Mouse (Mus musculus) CH12.LX (cell line): ENCODE results near the gene Scarb1. TPM values are rescaled to one million over a fixed set of nuclear protein-coding genes. Genes with fewer than 3 reads are reported as not detected.

ENCODE experiments used
- DNase-seq: peaks from one replicate; pipeline ENCODE4 v3.0.0-alpha.2; 2013; ENCODE audit errors: extremely low read depth
- H3K27ac ChIP-seq: 2 replicates; pipeline ENCODE4 v1.5.1; 2012; ENCODE audit warnings: low read depth, mild to moderate bottlenecking, control low read depth, moderate library complexity; ENCODE audit not compliant: insufficient read depth
- H3K27me3 ChIP-seq: replicated peaks from 2 replicates; pipeline ENCODE3; 2012; ENCODE audit warnings: inconsistent platforms
- H3K36me3 ChIP-seq, 2 experiments: replicated peaks in 1 of 2; 2 replicates each; pipeline versions ENCODE3 to v1.6.1; 2012; ENCODE audit warnings: inconsistent platforms in 1 of 2, low read length in 1 of 2, mild to moderate bottlenecking in 1 of 2, mixed read lengths in 1 of 2, moderate library complexity in 1 of 2; ENCODE audit not compliant: control insufficient read depth in 1 of 2, insufficient read depth in 1 of 2
- H3K4me1 ChIP-seq, 2 experiments: 2 replicates each; pipeline ENCODE4 v1.6.1; 2012; ENCODE audit warnings: inconsistent platforms in 1 of 2, moderate library complexity in 1 of 2; ENCODE audit not compliant: insufficient read depth in 2 of 2, control insufficient read depth in 1 of 2
- H3K4me2 ChIP-seq: 2 replicates; pipeline ENCODE4 v1.6.1; 2012; ENCODE audit warnings: low read depth, mild to moderate bottlenecking, control low read depth; ENCODE audit not compliant: poor library complexity, insufficient read depth, severe bottlenecking
- H3K4me3 ChIP-seq, 3 experiments: fragments of 150-350 bp in 1 of 3; sonication (generic) in 1 of 3; replicated peaks in 1 of 3; 2 replicates each; pipeline versions ENCODE3 to v1.5.1; 2011 to 2012; ENCODE audit warnings: low read depth in 2 of 3, low read length in 2 of 3, mild to moderate bottlenecking in 2 of 3, moderate library complexity in 2 of 3, control low read depth in 1 of 3, improper control_type of control experiment in 1 of 3, inconsistent platforms in 1 of 3, mixed read lengths in 1 of 3; ENCODE audit not compliant: poor library complexity in 1 of 3
- H3K79me2 ChIP-seq: replicated peaks from 2 replicates; pipeline ENCODE4 v1.6.1; 2012; ENCODE audit warnings: mild to moderate bottlenecking, moderate library complexity; ENCODE audit not compliant: control insufficient read depth, poor library complexity, insufficient read depth, severe bottlenecking; ENCODE audit errors: extremely low read depth
- H3K9ac ChIP-seq: 2 replicates; pipeline ENCODE4 v1.6.1; 2012; ENCODE audit warnings: low read depth, mild to moderate bottlenecking, control low read depth, moderate library complexity; ENCODE audit not compliant: insufficient read depth
- H3K9me3 ChIP-seq: replicated peaks from 2 replicates; pipeline ENCODE3; 2012; ENCODE audit warnings: low read length, inconsistent platforms, mixed read lengths
- BHLHE40 ChIP-seq: IDR thresholded peaks from 2 replicates; pipeline ENCODE4 v1.6.1; 2011; ENCODE audit warnings: mild to moderate bottlenecking, low read depth, low read length, improper control_type of control experiment
- CHD1 ChIP-seq: IDR thresholded peaks from 2 replicates; pipeline ENCODE4 v1.6.1; 2012; ENCODE audit warnings: low read depth, low read length, improper control_type of control experiment, inconsistent platforms
- CHD2 ChIP-seq: IDR thresholded peaks from 2 replicates; pipeline ENCODE4 v1.6.1; 2011; ENCODE audit warnings: low read length, improper control_type of control experiment
- CTCF ChIP-seq, 2 experiments: IDR thresholded peaks in 1 of 2; conservative IDR thresholded peaks in 1 of 2; 2 replicates each; pipeline ENCODE4 v1.5.1; 2011 to 2012; ENCODE audit warnings: low read depth in 2 of 2, low read length in 2 of 2, improper control_type of control experiment in 1 of 2, inconsistent platforms in 1 of 2, mild to moderate bottlenecking in 1 of 2, moderate library complexity in 1 of 2
- EP300 ChIP-seq: IDR thresholded peaks from 2 replicates; pipeline ENCODE4 v1.6.1; 2011; ENCODE audit warnings: low read length, improper control_type of control experiment
- ETS1 ChIP-seq: conservative IDR thresholded peaks from 2 replicates; pipeline ENCODE4 v1.6.1; 2012; ENCODE audit warnings: low read depth, mild to moderate bottlenecking, inconsistent platforms, low read length, improper control_type of control experiment, moderate library complexity
- GABPA ChIP-seq: IDR thresholded peaks from 2 replicates; pipeline ENCODE4 v1.6.1; 2012; ENCODE audit warnings: low read depth, low read length, improper control_type of control experiment, inconsistent platforms; ENCODE audit not compliant: insufficient replicate concordance
- HCFC1 ChIP-seq: IDR thresholded peaks from 2 replicates; pipeline ENCODE4 v1.6.1; 2012; ENCODE audit warnings: low read depth, mild to moderate bottlenecking, inconsistent platforms, low read length, improper control_type of control experiment
- IRF4 ChIP-seq: IDR thresholded peaks from 2 replicates; pipeline ENCODE4 v1.6.1; 2014; ENCODE audit warnings: low read depth, mild to moderate bottlenecking, inconsistent platforms, low read length, improper control_type of control experiment
- JUND ChIP-seq: conservative IDR thresholded peaks from 2 replicates; pipeline ENCODE4 v1.6.1; 2011; ENCODE audit warnings: low read depth, low read length, improper control_type of control experiment
- KAT2A ChIP-seq: IDR thresholded peaks from 2 replicates; pipeline ENCODE4 v1.6.1; 2012; ENCODE audit warnings: low read length, improper control_type of control experiment, inconsistent platforms; ENCODE audit not compliant: insufficient replicate concordance
- MAX ChIP-seq: IDR thresholded peaks from 2 replicates; pipeline ENCODE4 v1.6.1; 2011; ENCODE audit warnings: low read length, improper control_type of control experiment
- MAZ ChIP-seq: IDR thresholded peaks from 2 replicates; pipeline ENCODE4 v1.6.1; 2012; ENCODE audit warnings: low read depth, mild to moderate bottlenecking, inconsistent platforms, low read length, improper control_type of control experiment, moderate library complexity
- MYC ChIP-seq: IDR thresholded peaks from 2 replicates; pipeline ENCODE4 v1.6.1; 2011; ENCODE audit warnings: low read depth, mild to moderate bottlenecking, improper control_type of control experiment, low read length
- PAX5 ChIP-seq: IDR thresholded peaks from 2 replicates; pipeline ENCODE4 v1.6.1; 2012; ENCODE audit warnings: low read length, inconsistent platforms, mixed read lengths
- POLR2A ChIP-seq: IDR thresholded peaks from 2 replicates; pipeline ENCODE4 v1.6.1; 2011; ENCODE audit warnings: low read depth, mild to moderate bottlenecking, improper control_type of control experiment, low read length
- POLR2AphosphoS2 ChIP-seq: IDR thresholded peaks from 2 replicates; pipeline ENCODE4 v1.6.1; 2011; ENCODE audit warnings: low read depth, low read length, improper control_type of control experiment
- RAD21 ChIP-seq: IDR thresholded peaks from 2 replicates; pipeline ENCODE4 v1.6.1; 2011; ENCODE audit warnings: low read depth, mild to moderate bottlenecking, low read length, improper control_type of control experiment, moderate library complexity
- RCOR1 ChIP-seq: conservative IDR thresholded peaks from 2 replicates; pipeline ENCODE4 v1.6.1; 2012; ENCODE audit warnings: low read depth, mild to moderate bottlenecking, inconsistent platforms, low read length, improper control_type of control experiment
- TBP ChIP-seq: conservative IDR thresholded peaks from 2 replicates; pipeline ENCODE4 v1.6.1; 2011; ENCODE audit warnings: low read depth, low read length, improper control_type of control experiment
- UBTF ChIP-seq: IDR thresholded peaks from 2 replicates; pipeline ENCODE4 v1.6.1; 2012; ENCODE audit warnings: low read depth, mild to moderate bottlenecking, inconsistent platforms, low read length, improper control_type of control experiment, moderate library complexity
- ZMIZ1 ChIP-seq: IDR thresholded peaks from 2 replicates; pipeline ENCODE4 v1.6.1; 2012; ENCODE audit warnings: low read depth, mild to moderate bottlenecking, inconsistent platforms, low read length, improper control_type of control experiment
- ZNF384 ChIP-seq: IDR thresholded peaks from 2 replicates; pipeline ENCODE4 v1.6.1; 2012; ENCODE audit warnings: low read depth, low read length, improper control_type of control experiment, inconsistent platforms
- dilution Hi-C: fragments of 300-500 bp; cut with MboI; formaldehyde crosslinking; loops from 2 replicates; pipeline ENCODE4 v1.14.3; 2020; ENCODE audit warnings: low sequenced_read_pairs; ENCODE audit not compliant: extremely low pct_unique_long_range_greater_than_20kb, extremely low pct_ligation_motif_present
- in situ Hi-C: fragments of 300-500 bp; cut with MboI; formaldehyde crosslinking; loops from 3 replicates; pipeline ENCODE4 v1.14.3; 2019; ENCODE audit warnings: low sequenced_read_pairs, low pct_ligation_motif_present, low pct_unique_long_range_greater_than_20kb, mixed read lengths
- polyA plus RNA-seq: library from polyadenylated mRNA; unstranded; fragments of >175 nt; gene quantifications from 2 replicates; pipeline ENCODE4 v1.2.1, GENCODE M21; 2012; ENCODE audit warnings: low read depth; ENCODE audit not compliant: insufficient read length
- total RNA-seq, 2 experiments: library from RNA; depleted of rRNA; stranded (reverse); fragments of 300-350 nt in 1 of 2; fragments of >200 nt in 1 of 2; gene quantifications; 2 replicates each; pipeline ENCODE4 v1.2.3; 2012 to 2014

The Scarb1 gene
- total and polyA plus RNA-seq, 3 experiments: 11.6 to 24.7 (median 20.0) TPM

DNA sequence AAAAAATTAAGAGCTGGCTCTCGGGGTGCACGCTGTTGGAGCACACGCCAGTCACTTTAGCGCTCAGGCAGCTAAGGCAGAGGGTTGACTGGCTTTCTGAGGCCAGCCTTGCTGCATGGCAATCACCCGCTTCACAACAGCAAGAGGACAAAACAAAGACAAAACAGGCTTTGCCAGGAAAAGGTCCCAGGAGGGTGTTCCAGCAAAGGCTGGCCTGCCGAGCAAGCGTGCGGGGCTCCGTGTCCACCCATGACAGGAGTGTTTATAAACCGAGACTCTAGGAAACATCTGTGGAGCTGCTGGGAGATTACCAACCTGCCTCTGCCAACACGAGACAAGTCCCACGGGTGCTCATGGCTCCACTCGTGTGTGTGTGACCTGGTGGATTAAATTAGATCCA, 34.1 kb downstream of the Scarb1 start:
- in situ Hi-C loops (no loop called here), dilution Hi-C loops (no loop called here)
- Histone ChIP-seq H3K9ac (no peak overlapping the region), H3K79me2 (no peaks in the 10 kb centered on the region), H3K9me3 (no peaks in the 10 kb centered on the region), H3K4me1 (peaks cover 0 to 7% of the 10 kb centered on the region in 2 experiments; a peak in 1 of 4 replicates), H3K27ac (no peak overlapping the region), H3K27me3 (no peaks in the 10 kb centered on the region), H3K4me2 (no peak overlapping the region), H3K36me3 (peaks cover 3 to 38% of the 10 kb centered on the region in 2 experiments), H3K4me3 (no peak overlapping the region)
- TF ChIP-seq IRF4 (no peak), BHLHE40 (no peak), MYC (no peak), ZMIZ1 (no peak), GABPA (no peak), RAD21 (no peak), JUND (no peak), RCOR1 (no peak)
- DNase-seq: no peak

DNA sequence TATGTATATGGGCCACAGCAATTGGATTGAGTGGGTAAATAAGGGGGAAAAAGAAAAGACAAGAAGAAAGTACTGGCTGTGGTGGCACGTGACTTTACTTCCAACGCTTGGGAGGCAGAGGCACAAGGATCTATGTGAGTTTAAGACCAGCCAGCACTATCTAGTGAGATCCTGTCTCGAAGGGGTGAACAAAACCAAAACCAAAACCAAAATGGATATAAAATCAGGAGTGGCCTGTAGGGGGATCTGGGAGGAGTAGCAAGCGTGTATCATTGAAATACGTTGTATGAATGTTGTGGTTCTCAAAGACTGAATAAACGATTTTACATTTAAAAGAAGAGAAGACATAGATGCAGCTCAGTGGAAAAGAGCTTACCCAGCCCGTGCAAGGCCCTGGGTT, 34.5 kb downstream of the Scarb1 start:
- in situ Hi-C loops (no loop called here), dilution Hi-C loops (no loop called here)
- Histone ChIP-seq H3K4me3 (no peak overlapping the region), H3K27ac (no peak overlapping the region), H3K4me2 (no peak overlapping the region), H3K9ac (no peak overlapping the region), H3K79me2 (no peaks in the 10 kb centered on the region), H3K4me1 (peaks cover 0 to 7% of the 10 kb centered on the region in 2 experiments; a peak in 1 of 4 replicates), H3K36me3 (peaks cover 3 to 40% of the 10 kb centered on the region in 2 experiments), H3K9me3 (no peaks in the 10 kb centered on the region)
- DNase-seq: no peak
- no peak for TF ChIP-seq CHD1
- peak in 1 of 2 experiments; percentile 10; a peak in 1 of 4 replicates for TF ChIP-seq CTCF (conservative IDR thresholded peaks at IDR 0.05 in 1 of 2, IDR thresholded peaks at IDR 0.05 in 1 of 2; ENCODE audit: low read depth in 2 of 2, low read length in 2 of 2)
- TF ChIP-seq, all 38 proteins: peak for 1
- H3K27me3 ChIP-seq: no peaks in the 10 kb centered on the region

DNA sequence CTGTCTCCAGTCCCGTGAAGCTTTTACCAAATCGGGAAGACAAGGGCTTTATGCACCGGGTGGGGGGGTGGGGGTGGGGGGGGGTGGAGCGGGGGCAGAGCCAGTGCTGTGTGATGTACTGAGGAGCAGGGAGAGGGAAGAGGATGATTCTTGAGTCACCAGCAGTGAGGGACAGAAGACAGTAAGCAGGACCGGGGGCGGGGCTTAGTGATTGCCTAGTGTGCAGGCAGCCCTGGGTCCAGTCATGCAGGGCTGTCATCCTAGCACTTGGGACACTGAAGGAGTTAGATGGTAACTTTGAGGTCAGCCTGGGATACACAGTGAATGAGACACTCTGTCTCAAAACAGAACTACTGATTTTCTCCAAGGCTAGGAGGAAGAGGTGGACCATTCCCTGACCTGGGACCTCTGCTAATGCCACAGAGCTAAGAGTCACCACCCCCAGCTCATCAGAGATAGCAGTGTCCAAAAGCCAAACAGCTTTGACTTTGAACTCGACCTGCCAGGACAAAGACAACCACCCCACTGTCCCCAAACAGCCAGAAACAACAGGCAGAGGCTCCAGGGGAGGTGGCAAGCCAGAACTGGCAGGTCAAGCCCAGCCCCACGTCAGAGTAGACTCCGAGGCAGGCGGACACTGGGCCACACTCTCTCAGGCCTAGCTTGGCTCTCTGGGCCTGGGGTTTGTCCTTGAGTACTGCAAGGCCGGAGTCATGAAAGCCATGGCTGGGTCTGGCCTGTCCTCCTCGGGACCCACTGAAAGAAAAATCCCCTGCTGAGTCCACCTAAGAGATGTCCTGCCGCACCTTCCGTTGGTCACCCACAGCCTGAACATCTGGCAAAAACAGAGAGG, 35.4 kb downstream of the Scarb1 start:
- no peaks in the 10 kb centered on the region for H3K79me2 ChIP-seq
- dilution Hi-C loops (no loop called here), in situ Hi-C loops (no loop called here)
- H3K27me3 ChIP-seq: no peaks in the 10 kb centered on the region
- H3K4me2 ChIP-seq: no peak overlapping the region
- H3K9ac ChIP-seq: no peak overlapping the region
- peaks cover 3 to 46% of the 10 kb centered on the region in 2 experiments for H3K36me3 ChIP-seq
- no peak overlapping the region for H3K27ac ChIP-seq
- peaks cover 0 to 7% of the 10 kb centered on the region in 2 experiments; a peak in 1 of 4 replicates for H3K4me1 ChIP-seq
- H3K4me3 ChIP-seq: no peak overlapping the region
- DNase-seq: no peak
- TF ChIP-seq MAZ (no peak), ETS1 (no peak), POLR2AphosphoS2 (no peak), GABPA (no peak), ZNF384 (no peak), TBP (no peak), UBTF (no peak), MAX (no peak), IRF4 (no peak), CHD2 (no peak), EP300 (no peak), KAT2A (no peak), HCFC1 (no peak), POLR2A (no peak), PAX5 (no peak)
- TF ChIP-seq, all 38 proteins: peak for 0
- no peaks in the 10 kb centered on the region for H3K9me3 ChIP-seq
